Mouse (Mus musculus) MEL-GATA-1-ER (cell line): ENCODE results near the gene Slc25a5.

ENCODE experiments used
- DNase-seq: peaks from one replicate; pipeline ENCODE4 v3.0.0-alpha.2; 2012; ENCODE audit warnings: low read depth; ENCODE audit errors: extremely low read depth

The Slc25a5 gene

GRCm38 (mm10) chrX:36799131-36799879 is 3.9 kb downstream of the Slc25a5 start:
- no peak for DNase-seq

DNA sequence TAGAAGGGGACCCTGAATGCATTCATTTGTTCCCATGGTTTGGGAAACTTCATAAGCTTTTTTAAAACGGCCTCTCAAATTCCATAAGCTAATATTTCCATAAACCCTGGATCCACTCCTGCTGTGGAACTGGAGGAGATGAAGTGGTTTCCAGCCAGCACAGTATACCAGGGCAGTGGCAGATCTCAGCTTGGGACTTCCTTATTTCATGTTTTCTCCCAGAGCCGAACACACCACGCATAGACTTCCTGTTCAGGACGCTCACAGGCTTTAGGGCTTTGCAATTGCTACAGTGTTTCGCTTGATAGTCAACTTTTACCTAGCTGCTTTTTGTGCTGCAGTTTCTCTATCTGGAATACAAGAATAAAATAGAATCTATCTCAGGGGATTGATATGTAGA is 7.7 kb downstream of the Slc25a5 start:
- DNase-seq: peak; percentile 63

DNA sequence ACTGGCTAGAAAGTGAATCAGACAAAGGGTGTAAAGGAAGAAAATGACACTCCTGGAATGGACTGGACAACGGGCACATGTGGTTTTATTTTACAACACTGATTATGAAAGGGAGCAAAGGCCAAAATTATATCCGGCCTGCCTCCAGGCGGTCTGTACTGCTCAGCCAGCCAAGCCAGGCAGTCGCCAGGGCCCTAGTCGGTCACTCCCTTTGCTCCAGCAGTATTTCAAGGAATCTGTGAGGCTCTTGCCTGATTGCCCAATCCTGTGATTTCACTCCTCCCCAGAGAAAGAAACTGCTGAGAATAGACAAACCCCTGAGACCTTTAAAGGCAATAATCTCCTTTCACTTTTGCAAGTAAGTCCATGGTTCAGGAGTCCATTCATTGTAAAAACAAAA is 8.7 kb downstream of the Slc25a5 start:
- no peak for DNase-seq

DNA sequence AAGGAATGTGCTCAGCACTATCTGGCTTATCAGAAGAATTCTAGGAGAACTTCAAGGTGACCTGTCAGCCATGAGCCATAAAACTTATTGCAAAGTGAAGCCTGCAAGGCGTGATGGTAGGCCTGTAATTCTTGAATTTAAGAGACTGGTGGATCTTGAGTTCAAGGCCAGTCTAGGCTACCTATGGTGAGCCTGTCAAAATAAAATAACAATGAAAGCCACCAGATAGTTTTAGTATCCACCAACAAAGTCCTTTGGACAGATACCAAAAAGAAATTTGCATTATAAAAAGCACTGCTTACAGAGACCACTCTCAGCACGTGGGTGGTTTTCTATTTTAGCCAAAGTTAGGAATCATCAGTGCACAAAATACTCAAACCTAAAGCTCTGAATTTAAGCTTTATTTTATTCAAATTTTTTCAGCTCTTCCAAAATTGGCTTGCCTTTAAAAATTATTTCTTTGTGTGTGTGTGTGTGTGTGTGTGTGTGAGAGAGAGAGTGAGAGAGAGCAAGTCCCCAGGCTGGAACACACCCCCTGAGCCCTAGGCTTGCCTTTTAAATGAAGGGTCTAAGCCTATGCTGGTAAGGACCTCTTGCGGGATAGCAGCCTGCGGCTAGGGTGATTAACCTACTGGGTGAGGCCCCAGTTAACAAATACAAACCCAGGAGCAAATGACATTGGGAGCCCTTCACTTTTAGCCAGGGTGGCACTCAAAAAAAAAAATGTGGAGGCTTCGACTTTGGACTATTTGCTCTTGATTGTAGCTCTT is 10.2 kb downstream of the Slc25a5 start:
- no peak for DNase-seq

DNA sequence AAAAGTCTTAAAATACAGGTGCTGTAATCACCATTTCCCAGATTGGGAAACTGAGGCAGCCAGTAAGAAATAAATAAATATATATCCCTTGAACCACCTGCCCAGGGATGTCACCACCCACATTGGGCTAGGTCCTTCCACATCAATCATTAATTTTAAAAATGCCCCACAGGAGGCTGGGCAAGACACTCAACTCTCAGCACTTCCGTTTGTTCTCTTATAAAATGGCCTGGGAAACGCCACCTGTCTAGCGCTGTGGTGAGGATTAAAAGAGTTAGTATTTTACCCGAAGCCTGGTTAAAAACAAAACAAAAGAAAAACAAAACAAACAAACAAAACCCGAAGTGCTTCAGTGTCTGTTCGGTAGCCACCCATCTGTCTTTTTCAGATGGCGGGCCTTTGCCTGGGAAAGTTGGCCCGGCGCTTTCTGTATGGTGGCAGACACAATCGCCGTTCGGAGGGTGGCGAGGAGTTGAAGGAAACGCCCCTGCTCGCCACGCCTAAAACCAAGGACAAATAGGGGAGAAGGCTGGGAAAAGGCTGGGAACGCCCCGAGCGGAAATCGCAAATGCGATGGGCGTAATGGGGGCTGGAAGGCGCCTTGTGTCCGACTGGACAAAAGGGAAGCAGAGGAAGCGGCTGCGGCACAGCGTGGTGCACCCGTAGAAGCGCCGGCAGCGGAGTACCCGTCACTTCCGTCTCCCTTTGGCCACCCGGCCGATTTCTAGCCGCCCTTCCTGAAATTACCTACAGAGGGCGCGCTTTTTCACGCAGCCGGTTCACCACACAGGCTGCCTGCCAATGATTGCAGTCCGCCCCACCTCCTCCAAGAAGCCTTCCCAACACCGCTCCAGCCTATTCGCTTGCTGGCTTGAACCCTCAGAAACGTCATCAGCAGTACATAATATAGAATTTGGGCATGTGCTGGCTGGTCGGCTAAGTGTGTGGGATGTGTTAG is 12.2 kb downstream of the Slc25a5 start:
- peak; percentile 87 for DNase-seq

DNA sequence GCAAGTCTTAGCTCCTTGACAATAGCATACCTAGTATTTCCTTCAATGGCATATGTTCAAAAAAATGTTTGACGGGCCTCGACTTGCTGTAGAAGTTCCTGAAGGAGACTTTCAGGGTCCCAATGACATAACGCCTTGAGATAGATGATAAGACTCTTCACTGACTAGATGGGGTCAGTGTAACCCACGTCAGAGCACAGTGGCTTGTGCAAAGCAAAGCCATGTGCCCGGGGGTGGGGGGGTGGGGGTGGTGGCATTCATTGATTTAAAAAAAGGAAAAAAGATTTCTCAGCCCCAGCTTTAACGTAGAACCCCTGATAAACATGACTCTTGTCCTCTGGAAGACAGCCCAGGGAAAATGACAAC is 12.8 kb downstream of the Slc25a5 start:
- no peak for DNase-seq

GRCm38 (mm10) chrX:36811377-36811776 is 15.9 kb downstream of the Slc25a5 start:
- no peak for DNase-seq

GRCm38 (mm10) chrX:36814161-36814836 is 18.8 kb downstream of the Slc25a5 start:
- no peak for DNase-seq

DNA sequence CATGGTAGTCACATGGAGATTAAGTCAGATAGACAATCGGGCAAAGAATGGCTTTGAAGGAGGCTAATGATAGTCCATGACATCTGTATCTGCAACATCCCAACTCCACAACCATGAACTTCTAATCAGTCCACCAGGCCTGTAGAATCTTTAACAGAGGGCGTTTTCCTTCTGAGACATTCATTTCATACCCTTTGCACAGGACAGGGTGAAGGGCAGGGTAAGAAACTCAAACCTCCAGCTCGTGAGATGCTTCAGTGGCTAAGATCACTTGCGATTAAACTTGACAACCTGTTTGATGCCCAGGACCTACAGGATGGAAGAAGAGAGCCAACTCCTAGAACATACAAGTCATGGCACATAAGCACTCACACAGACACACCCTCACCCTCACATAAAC is 19.6 kb downstream of the Slc25a5 start:
- DNase-seq: no peak

GRCm38 (mm10) chrX:36815439-36815838 is 20.0 kb downstream of the Slc25a5 start:
- DNase-seq: no peak

GRCm38 (mm10) chrX:36816368-36816899 is 21.0 kb downstream of the Slc25a5 start:
- no peak for DNase-seq

DNA sequence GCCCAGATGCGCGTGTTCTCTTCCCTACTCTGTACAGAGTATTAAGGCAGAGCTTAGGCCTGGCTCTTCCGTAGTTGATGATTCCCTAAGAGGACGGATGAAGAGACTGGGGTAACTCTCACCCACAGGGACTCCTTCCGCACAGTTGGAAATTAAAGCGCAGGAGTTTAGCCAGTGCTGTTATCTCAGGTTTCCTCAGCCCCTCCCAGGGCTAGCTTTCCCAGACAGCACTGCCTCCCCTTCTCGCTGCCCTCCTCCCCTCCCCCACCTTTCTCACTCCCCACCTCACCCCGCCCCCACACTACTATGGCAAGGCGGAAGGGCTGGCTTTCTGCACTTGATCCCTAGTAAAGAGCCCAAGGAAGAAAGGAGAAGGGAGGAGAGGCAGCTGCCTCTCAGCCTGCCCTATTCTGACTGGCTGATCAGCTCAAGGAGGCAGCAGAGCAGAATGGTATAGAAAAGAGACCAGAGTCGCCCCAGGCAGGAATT is 21.5 kb downstream of the Slc25a5 start:
- no peak for DNase-seq

DNA sequence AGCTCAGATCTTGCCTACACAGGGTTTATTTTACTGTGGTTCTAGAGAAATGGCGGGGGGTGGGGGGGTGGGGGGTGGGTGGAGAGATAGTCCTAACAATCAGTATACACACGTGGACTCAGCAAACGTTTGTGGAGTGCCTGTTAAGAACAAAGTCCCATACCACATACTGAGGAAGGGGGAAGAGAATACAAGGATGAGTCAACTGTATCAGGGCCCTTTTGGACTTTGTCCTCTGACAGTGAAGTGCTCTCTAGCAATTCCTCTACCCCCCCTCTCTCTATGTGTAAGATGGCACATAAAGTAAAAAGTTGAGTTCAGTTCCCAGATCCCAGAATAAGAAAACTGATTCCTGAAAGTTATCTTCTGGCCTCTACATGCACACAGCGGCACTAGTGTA is 24.1 kb downstream of the Slc25a5 start:
- no peak for DNase-seq

GRCm38 (mm10) chrX:36820201-36820600 is 24.8 kb downstream of the Slc25a5 start:
- DNase-seq: no peak

- DNase-seq: no peak
Measured at GRCm38 (mm10) chrX:36823932-36824711, 28.7 kb downstream of the Slc25a5 start.

- no peak for DNase-seq
Measured at GRCm38 (mm10) chrX:36825032-36825431, 29.6 kb downstream of the Slc25a5 start.

- no peak for DNase-seq
Measured at GRCm38 (mm10) chrX:36826873-36827272, 31.4 kb downstream of the Slc25a5 start.

DNA sequence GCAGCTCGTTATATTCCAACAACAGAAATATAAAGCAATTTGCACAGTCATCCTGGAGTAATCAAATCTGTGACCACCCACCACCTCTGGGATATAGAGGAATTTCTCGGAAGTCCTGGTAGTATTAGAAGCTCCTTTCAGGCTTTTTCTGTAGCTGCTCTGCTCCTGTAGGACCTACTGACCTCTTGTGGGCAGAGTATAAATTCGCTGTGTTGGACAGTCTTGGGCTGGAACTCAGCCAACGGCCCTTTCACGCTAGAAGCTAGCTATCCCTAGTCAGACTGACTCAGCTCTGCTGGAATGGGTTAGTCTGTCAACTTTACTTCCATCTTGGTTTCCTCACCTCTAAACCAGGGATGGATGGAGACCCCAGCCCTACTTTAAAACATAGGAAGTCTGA is 34.8 kb downstream of the Slc25a5 start:
- no peak for DNase-seq

GRCm38 (mm10) chrX:36831632-36832031 is 36.2 kb downstream of the Slc25a5 start:
- no peak for DNase-seq
